Mouse (Mus musculus): ENCODE measurements around the gene Map7d2. TPM values are rescaled to one million over a fixed set of nuclear protein-coding genes. Genes with fewer than 3 reads are reported as not detected.
A peak's percentile ranks its signal among the peaks of the same experiment; 100 is the strongest.

Gene Map7d2
- total RNA-seq, 1 experiment from 2014 or later: 2.5 TPM

- DNase-seq: no peak
Observed at GRCm38 (mm10) chrX:159509847-159510715, 95.7 kb downstream of the Map7d2 start.

- DNase-seq: no peak
Observed at GRCm38 (mm10) chrX:159510716-159511051, 96.3 kb downstream of the Map7d2 start.

- DNase-seq: no peak
Observed at GRCm38 (mm10) chrX:159515599-159515998, 101.2 kb downstream of the Map7d2 start.

DNA sequence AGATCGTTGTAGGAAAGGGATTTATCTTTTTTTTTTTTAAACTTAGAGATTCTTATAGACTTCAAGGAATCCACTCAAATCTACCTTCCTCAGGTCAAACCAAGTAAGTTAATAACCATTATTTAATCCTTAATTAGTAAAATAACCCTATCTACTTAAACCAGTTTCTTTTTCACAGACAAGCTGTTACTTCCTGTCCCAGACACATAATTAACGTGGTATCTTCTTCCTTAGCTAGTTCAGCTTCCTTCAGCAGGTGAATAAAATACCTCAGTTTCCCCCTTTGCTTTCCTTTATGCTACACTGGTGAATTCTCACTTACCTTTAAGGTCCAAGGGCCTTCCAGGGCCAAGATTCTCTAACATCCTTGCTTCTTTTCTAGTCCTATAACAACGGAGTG lies 107.4 kb downstream of the Map7d2 start:
- no peak for DNase-seq

- no peak for DNase-seq
Observed at GRCm38 (mm10) chrX:159522651-159523050, 108.3 kb downstream of the Map7d2 start.

DNA sequence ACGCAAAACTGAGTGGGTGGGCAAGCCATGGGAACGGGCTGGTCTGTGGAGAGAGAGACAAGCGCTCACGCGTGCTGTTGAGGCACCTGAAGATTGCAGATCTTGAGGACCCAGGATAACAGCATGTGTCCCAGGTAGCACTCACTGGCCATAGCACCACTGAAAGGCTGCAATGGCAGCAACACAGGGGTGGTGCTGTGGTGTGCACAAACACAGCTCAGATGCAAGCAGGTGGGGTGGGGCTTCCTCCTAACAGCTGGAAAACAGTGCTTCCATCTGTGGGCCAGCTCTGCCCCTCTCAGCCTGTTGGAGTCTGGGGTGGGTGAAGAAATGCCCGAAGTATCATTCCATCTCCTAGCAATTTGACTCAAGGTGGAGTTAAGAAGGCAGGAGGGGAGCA lies 112.0 kb downstream of the Map7d2 start, which contains the start of gene Bclaf3:
TSS of gene Bclaf3 (plus strand) at position 301 of the 400 bp plus-strand sequence.
- no peak for DNase-seq

- DNase-seq: peak; percentile 96
Observed at GRCm38 (mm10) chrX:159532427-159532810, 118.0 kb downstream of the Map7d2 start.

GRCm38 (mm10) chrX:159532811-159533462 lies 118.6 kb downstream of the Map7d2 start:
- peak; percentile 14 for DNase-seq

- no peak for DNase-seq
Observed at GRCm38 (mm10) chrX:159541936-159542335, 127.6 kb downstream of the Map7d2 start.

GRCm38 (mm10) chrX:159547093-159547492 lies 132.7 kb downstream of the Map7d2 start:
- no peak for DNase-seq

Other genes starting within 250 kb of the Map7d2 start
- gene Rps6ka3, start 204.3 kb upstream of the Map7d2 start, total RNA-seq (2021): 56.0 and 57.8 TPM in 2 replicates
- gene Eif1ax, start 42.4 kb upstream of the Map7d2 start, total RNA-seq (2021): 87.1 and 112 TPM in 2 replicates
- gene Bclaf3, start 112.1 kb downstream of the Map7d2 start, total RNA-seq (2021): 11.2 and 13.3 TPM in 2 replicates
- 20.9 and 28.5 TPM in 2 replicates for gene Sh3kbp1, start 212.7 kb downstream of the Map7d2 start, total RNA-seq (2021)